Mouse (Mus musculus): ENCODE data around the gene Rab24. TPM values are rescaled to one million over a fixed set of nuclear protein-coding genes. Genes with fewer than 3 reads are reported as not detected.

Gene Rab24
- polyA plus RNA-seq, 1 experiment from 2014 or later = 50.1 TPM

DNA sequence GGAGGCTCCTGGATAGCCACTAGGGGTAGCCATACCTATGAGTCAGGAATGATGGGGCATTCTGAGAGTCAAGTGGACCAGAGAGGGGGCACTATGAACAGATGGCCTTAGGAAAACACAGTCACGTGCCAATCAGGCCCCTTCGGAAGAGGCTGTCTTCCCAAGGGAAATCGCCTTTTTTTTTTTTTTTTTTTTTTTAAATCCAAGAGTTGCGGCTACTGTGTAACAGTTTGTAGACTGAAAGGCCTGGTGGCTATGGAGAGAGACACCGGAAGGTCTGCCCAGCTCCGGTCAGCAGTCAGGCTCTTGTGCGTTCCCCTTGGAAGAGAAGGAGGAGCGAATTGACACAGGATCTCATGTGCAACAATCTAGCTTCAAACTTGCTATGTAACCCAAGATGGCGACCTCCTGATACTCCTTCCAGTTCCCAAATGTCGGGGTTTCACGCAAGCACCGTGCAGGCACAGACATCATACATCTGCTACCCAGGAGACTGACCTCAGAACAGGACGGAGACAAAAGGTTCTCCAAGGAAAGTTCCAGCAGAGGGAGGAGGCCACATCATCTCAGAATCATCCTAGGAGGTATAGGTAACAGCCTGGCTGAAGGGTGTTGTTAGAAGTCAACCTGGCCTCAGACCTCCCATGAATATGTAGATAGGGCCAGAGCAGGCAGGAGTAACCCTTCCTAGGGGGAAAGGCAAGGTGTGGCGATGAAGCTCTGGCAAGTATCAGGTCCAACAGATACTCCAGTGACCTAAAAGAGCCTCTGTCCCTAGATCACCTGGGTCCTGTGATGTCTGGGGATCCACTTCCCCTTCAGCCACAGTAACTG, 9.0 kb upstream of the Rab24 start:
- H3K36me3 ChIP-seq (ENCODE audit: control insufficient read depth, insufficient read depth) = peaks cover 13% of the 10 kb centered on the region
- peak; percentile 24 for ATAC-seq (ENCODE audit: low read depth)
- H3K4me3 ChIP-seq (ENCODE audit: low read depth, low read length) = peak overlapping the region; percentile 72
- H3K9me3 ChIP-seq (replicated peaks; ENCODE audit: control insufficient read depth, low read length) = no peaks in the 10 kb centered on the region
- peaks cover 39% of the 10 kb centered on the region for H3K4me1 ChIP-seq (ENCODE audit: control insufficient read depth, low read depth, low read length)
- WGBS (ENCODE audit: insufficient replicate concordance) = 58% methylated on average over 14 of the region's 14 CpGs
- H3K27ac ChIP-seq (ENCODE audit: low read length) = peak overlapping the region; percentile 96
- peak overlapping the region; percentile 90 for H3K9ac ChIP-seq (ENCODE audit: low read depth, low read length)
- peak overlapping the region; percentile 88 for H3K4me2 ChIP-seq (ENCODE audit: low read depth, low read length)
- H3K27me3 ChIP-seq (ENCODE audit: control insufficient read depth, insufficient read depth, low read depth, low read length) = no peaks in the 10 kb centered on the region

DNA sequence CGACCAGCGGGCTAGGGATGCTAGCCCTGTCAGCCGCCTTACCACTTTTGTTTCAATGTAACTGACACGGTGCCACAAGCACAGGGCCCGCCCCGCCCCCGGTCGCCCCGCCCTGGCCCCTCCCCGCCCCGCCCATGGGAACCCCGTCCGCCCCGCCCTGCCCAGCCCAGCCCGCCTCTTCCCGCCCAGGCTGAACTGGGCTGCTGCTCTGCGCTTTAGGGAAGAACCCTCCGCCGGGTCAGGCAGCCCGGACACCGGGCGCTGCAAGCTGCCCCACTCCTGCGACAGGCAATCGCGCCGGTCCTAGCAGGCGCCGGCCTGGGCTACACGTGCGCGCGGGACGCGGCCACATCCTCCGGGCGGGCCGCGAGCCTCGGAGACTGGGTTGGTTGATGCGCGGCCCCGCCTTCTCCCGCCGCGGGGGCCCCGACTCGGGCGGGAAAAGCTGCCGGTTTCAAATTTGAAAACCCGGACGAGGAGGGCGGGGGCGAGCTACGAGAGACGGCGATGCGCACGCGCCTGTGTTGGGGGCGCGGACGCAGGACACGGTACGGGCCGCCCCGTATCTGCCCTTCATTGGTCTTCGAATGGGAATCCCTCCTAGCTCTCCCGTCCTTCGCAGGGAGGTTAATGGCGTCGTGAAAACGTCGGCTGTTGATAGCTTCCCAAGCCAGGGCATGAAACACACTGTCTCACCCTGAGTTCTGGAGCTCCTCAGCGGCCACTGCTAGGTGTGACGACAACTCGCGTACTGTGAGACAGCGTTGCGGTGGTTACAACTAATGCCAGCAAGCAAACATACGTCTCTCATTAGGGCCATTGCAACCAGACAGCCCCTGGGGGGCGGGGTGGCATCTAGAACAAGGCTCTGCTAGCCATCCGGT, 8.2 kb upstream of the Rab24 start, which contains the start of gene Mxd3:
TSS of gene Mxd3 (minus strand) at position 141 of the 884 bp plus-strand sequence.
- under 1% methylated on average over 76 of the region's 82 CpGs for WGBS (ENCODE audit: insufficient replicate concordance)
- Histone ChIP-seq H3K36me3 (ENCODE audit: control insufficient read depth, insufficient read depth) (peaks cover 21% of the 10 kb centered on the region), H3K4me1 (ENCODE audit: control insufficient read depth, low read depth, low read length) (peaks cover 39% of the 10 kb centered on the region), H3K9me3 (replicated peaks; ENCODE audit: control insufficient read depth, low read length) (no peaks in the 10 kb centered on the region), H3K9ac (ENCODE audit: low read depth, low read length) (peak within 1 kb of the TSS; percentile 90), H3K4me3 (ENCODE audit: low read depth, low read length) (peak within 1 kb of the TSS; percentile 72), H3K27ac (ENCODE audit: low read length) (peak within 1 kb of the TSS; percentile 96), H3K4me2 (ENCODE audit: low read depth, low read length) (peak within 1 kb of the TSS; percentile 88), H3K27me3 (ENCODE audit: control insufficient read depth, insufficient read depth, low read depth, low read length) (no peaks in the 10 kb centered on the region)
- peak; percentile 86 for ATAC-seq (ENCODE audit: low read depth)

DNA sequence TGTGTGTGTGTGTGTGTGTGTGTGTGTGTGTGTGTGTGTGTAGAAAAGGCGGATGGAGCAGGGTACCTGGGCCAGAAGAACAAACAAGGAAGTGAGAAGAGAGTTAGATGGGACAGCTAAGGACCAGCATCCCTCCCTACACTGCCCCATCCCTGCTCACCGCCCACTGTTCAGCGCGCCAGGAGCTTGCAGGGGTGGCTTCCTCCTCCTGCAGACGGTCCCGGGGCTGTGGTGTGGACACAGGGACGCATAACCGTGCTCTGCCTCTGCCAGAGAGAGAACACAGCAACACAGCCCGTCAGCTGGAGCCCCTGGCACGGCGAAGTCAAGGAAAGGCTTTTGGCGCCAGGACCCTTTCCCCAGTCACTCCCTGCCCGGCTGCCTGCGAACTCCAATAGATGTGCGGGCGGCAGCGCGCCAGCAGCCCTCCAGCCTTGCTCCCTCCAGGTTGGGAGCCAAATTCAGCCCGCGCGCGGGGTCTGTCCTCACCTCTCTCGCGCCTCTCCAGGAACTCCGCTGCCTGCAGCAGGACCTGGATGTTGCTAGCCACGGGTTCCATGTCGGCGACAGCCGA, 7.5 kb upstream of the Rab24 start:
- no peaks in the 10 kb centered on the region for H3K27me3 ChIP-seq (ENCODE audit: control insufficient read depth, insufficient read depth, low read depth, low read length)
- no peaks in the 10 kb centered on the region for H3K9me3 ChIP-seq (replicated peaks; ENCODE audit: control insufficient read depth, low read length)
- peak overlapping the region; percentile 96 for H3K27ac ChIP-seq (ENCODE audit: low read length)
- peaks cover 26% of the 10 kb centered on the region for H3K36me3 ChIP-seq (ENCODE audit: control insufficient read depth, insufficient read depth)
- peak; percentile 37 for ATAC-seq (ENCODE audit: low read depth)
- WGBS (ENCODE audit: insufficient replicate concordance) = under 1% methylated on average over 28 of the region's 29 CpGs
- peak overlapping the region; percentile 72 for H3K4me3 ChIP-seq (ENCODE audit: low read depth, low read length)
- H3K4me2 ChIP-seq (ENCODE audit: low read depth, low read length) = peak overlapping the region; percentile 88
- peaks cover 40% of the 10 kb centered on the region for H3K4me1 ChIP-seq (ENCODE audit: control insufficient read depth, low read depth, low read length)
- peak overlapping the region; percentile 90 for H3K9ac ChIP-seq (ENCODE audit: low read depth, low read length)

DNA sequence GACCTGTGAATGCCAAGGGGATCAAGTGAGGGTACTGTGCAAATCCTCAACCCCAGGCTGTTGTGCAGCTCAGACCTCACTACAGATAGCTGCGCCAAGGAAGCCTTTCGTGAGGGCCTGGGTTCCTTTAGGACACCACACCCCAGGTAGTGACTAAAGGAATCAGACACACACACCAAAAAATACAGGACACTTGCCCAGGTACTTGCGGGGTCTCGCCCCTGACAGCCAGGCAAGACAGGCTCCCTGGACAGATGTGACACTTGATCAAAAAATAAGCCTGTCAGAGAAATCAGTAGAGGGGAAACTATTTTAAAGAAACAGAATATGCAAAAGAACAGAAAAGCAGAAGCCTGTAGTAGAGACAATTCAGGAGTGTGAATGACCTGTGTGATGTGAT, 6.9 kb upstream of the Rab24 start:
- Histone ChIP-seq H3K36me3 (ENCODE audit: control insufficient read depth, insufficient read depth) (peaks cover 32% of the 10 kb centered on the region), H3K4me1 (ENCODE audit: control insufficient read depth, low read depth, low read length) (peaks cover 45% of the 10 kb centered on the region), H3K4me2 (ENCODE audit: low read depth, low read length) (peak overlapping the region; percentile 88), H3K4me3 (ENCODE audit: low read depth, low read length) (peak overlapping the region; percentile 72), H3K9ac (ENCODE audit: low read depth, low read length) (peak overlapping the region; percentile 90), H3K27ac (ENCODE audit: low read length) (no peak overlapping the region), H3K27me3 (ENCODE audit: control insufficient read depth, insufficient read depth, low read depth, low read length) (no peaks in the 10 kb centered on the region), H3K9me3 (replicated peaks; ENCODE audit: control insufficient read depth, low read length) (no peaks in the 10 kb centered on the region)
- ATAC-seq (ENCODE audit: low read depth) = no peak
- 76% methylated on average over 4 of the region's 4 CpGs for WGBS (ENCODE audit: insufficient replicate concordance)

DNA sequence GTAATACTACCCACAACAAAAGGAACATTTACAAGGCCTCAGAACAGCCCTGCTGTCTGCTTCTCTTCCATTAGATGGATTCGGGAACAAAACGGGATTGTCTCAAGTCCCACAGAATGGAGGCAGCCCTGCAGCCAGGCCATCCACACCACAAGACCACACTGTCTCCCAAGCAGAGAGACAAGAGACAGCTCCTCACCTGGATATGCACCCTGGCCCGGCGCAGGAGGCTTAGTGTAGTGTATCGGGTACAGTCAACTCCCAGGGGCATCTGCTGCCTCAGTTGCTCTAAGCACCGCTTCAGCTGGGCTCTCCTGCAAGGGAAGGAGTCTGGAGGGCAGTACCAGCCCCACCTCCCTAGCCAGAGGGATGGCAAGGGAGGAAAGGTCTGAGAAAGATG, 6.4 kb upstream of the Rab24 start:
- Histone ChIP-seq H3K4me2 (ENCODE audit: low read depth, low read length) (peak overlapping the region; percentile 88), H3K27me3 (ENCODE audit: control insufficient read depth, insufficient read depth, low read depth, low read length) (no peaks in the 10 kb centered on the region), H3K4me1 (ENCODE audit: control insufficient read depth, low read depth, low read length) (peaks cover 50% of the 10 kb centered on the region), H3K27ac (ENCODE audit: low read length) (0 out of 2 replicates have a peak overlapping the region, but pooled peaks have one; percentile 49), H3K9ac (ENCODE audit: low read depth, low read length) (peak overlapping the region; percentile 90), H3K4me3 (ENCODE audit: low read depth, low read length) (peak overlapping the region; percentile 72), H3K9me3 (replicated peaks; ENCODE audit: control insufficient read depth, low read length) (no peaks in the 10 kb centered on the region), H3K36me3 (ENCODE audit: control insufficient read depth, insufficient read depth) (peaks cover 36% of the 10 kb centered on the region)
- WGBS (ENCODE audit: insufficient replicate concordance) = 71% methylated on average over 6 of the region's 6 CpGs
- no peak for ATAC-seq (ENCODE audit: low read depth)

DNA sequence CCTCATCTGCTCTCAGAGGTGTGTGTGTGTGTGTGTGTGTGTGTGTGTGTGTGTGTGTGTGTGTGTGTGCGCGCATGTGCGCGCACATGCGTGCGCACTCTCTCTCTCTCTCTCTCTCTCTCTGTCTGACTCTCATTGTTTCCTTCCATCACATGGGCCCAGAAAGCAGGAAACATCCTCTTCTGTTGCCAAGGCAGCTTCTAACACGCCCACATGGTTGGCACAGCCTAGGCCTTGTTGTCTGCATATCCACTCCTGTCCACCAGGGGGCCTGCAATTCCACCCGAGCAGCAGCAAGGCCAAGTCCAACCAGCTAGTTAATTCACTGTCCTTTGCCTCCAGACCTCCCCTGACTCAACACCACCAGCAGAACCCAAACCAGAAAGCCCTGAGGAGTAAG, 5.9 kb upstream of the Rab24 start:
- Histone ChIP-seq H3K9me3 (replicated peaks; ENCODE audit: control insufficient read depth, low read length) (no peaks in the 10 kb centered on the region), H3K4me3 (ENCODE audit: low read depth, low read length) (peak overlapping the region; percentile 72), H3K27ac (ENCODE audit: low read length) (0 out of 2 replicates have a peak overlapping the region, but pooled peaks have one; percentile 49), H3K27me3 (ENCODE audit: control insufficient read depth, insufficient read depth, low read depth, low read length) (no peaks in the 10 kb centered on the region), H3K36me3 (ENCODE audit: control insufficient read depth, insufficient read depth) (peaks cover 36% of the 10 kb centered on the region), H3K4me2 (ENCODE audit: low read depth, low read length) (peak overlapping the region; percentile 88), H3K4me1 (ENCODE audit: control insufficient read depth, low read depth, low read length) (peaks cover 54% of the 10 kb centered on the region), H3K9ac (ENCODE audit: low read depth, low read length) (peak overlapping the region; percentile 90)
- 0 out of 2 replicates have a peak, but pooled peaks have one; percentile 5 for ATAC-seq (ENCODE audit: low read depth)
- WGBS (ENCODE audit: insufficient replicate concordance) = 39% methylated on average over 8 of the region's 8 CpGs

DNA sequence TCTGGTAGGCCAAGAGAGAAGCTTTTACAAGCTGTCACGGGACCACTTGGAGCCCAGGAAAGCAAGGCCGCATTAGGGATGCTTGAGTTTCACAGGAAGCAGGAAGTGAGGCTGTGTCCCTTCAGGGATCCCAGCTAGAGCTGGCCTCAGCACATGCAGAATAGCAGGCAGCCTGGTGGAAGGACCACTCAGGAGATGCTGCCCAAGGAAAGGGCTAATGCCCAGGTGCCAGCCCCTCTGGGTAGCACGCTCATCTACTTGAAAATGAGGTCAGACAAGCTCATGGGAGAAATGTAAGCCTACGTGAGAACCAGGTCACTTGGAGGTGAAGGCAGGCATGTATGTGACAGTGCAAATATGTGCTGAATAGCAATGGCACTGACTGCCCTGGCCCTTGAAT, 5.4 kb upstream of the Rab24 start:
- H3K9ac ChIP-seq (ENCODE audit: low read depth, low read length) = no peak overlapping the region
- H3K4me1 ChIP-seq (ENCODE audit: control insufficient read depth, low read depth, low read length) = peaks cover 54% of the 10 kb centered on the region
- no peaks in the 10 kb centered on the region for H3K27me3 ChIP-seq (ENCODE audit: control insufficient read depth, insufficient read depth, low read depth, low read length)
- ATAC-seq (ENCODE audit: low read depth) = no peak
- no peak overlapping the region for H3K27ac ChIP-seq (ENCODE audit: low read length)
- H3K4me3 ChIP-seq (ENCODE audit: low read depth, low read length) = peak overlapping the region; percentile 72
- H3K9me3 ChIP-seq (replicated peaks; ENCODE audit: control insufficient read depth, low read length) = no peaks in the 10 kb centered on the region
- H3K4me2 ChIP-seq (ENCODE audit: low read depth, low read length) = peak overlapping the region; percentile 88
- peaks cover 36% of the 10 kb centered on the region for H3K36me3 ChIP-seq (ENCODE audit: control insufficient read depth, insufficient read depth)
- 57% methylated on average over 4 of the region's 4 CpGs for WGBS (ENCODE audit: insufficient replicate concordance)

DNA sequence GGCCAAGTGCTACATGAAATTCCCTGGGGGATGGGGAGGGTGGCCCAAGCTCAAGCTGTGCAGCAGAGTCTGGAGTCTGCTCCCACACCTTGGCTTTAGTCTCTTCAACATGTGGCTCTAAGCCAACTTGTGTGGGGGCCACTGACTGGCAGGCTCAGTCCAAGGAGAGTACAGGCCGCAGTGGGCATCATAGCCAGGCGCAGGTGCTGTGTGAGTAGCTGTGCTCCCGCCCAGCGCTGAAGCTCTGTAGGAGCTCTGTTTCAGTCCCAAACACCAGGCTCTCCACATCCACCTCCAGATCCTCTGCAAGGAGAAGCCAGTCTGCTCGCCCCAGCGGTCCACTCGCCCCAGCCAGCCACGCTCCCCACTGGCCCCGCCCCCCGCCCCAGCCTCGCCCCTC, 3.9 kb upstream of the Rab24 start:
- H3K4me2 ChIP-seq (ENCODE audit: low read depth, low read length) = no peak overlapping the region
- 80% methylated on average over 10 of the region's 11 CpGs for WGBS (ENCODE audit: insufficient replicate concordance)
- no peak overlapping the region for H3K9ac ChIP-seq (ENCODE audit: low read depth, low read length)
- no peak overlapping the region for H3K27ac ChIP-seq (ENCODE audit: low read length)
- no peaks in the 10 kb centered on the region for H3K27me3 ChIP-seq (ENCODE audit: control insufficient read depth, insufficient read depth, low read depth, low read length)
- H3K9me3 ChIP-seq (replicated peaks; ENCODE audit: control insufficient read depth, low read length) = no peaks in the 10 kb centered on the region
- ATAC-seq (ENCODE audit: low read depth) = no peak
- peaks cover 55% of the 10 kb centered on the region for H3K4me1 ChIP-seq (ENCODE audit: control insufficient read depth, low read depth, low read length)
- peaks cover 36% of the 10 kb centered on the region for H3K36me3 ChIP-seq (ENCODE audit: control insufficient read depth, insufficient read depth)
- H3K4me3 ChIP-seq (ENCODE audit: low read depth, low read length) = no peak overlapping the region

All from liver, embryonic 16.5 days (tissue).